In the genomic region with DNA sequence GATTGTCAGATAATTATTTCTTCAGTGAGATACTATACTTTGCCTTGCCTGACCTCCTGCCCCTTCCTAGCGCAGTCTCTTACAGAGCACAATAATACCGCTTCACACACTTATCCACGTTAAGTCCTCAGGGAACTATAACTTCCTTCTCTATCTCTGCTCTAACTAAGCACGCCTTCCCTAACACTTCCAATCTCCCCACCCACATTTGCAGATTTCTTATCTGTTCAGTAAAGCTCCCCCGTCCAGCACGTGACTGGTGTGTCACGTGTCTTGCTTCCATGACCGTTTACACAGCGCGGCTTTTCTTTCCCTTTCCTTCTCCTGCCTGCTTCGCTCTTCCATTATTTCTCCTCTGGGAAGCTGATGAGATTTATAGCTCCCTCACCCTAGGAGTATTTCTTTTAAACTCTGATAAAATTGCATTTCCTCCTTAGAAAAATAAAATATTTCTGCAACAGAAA, we compare ENCODE assay signal across 10 mouse cellular contexts. TPM values are rescaled to one million over a fixed set of nuclear protein-coding genes. Genes with fewer than 3 reads are reported as not detected.
DNase-seq lines count a peak whose midpoint lies in the region; ATAC-seq and TF ChIP-seq lines count a peak whose summit lies in the region.
"Had no signal": no experiment of that assay in that cellular context is flagged by ENCODE, and none has a peak within 500 bp of the region (broad histone marks: within the 10 kb centered on the region; RNA-seq: fewer than 3 reads in every experiment).

No protein-coding gene starts in this region.

- WGBS in lung, postnatal 0 days = 59% methylated on average over 11 of the region's 11 CpGs
- 40% methylated on average over 11 of the region's 11 CpGs for WGBS in kidney, embryonic 14.5 days

- H3K4me1 ChIP-seq in lung, postnatal 0 days (ENCODE audit: insufficient read depth, low read depth, low read length) = no peaks in the 10 kb centered on the region
- no peaks in the 10 kb centered on the region for H3K4me1 ChIP-seq in kidney, embryonic 14.5 days (ENCODE audit: control insufficient read depth, insufficient read depth, low read length)
- H3K4me1 ChIP-seq: hindbrain, embryonic 12.5 days had no signal

- no peak overlapping the region for H3K4me3 ChIP-seq in lung, postnatal 0 days (ENCODE audit: low read depth, low read length)
- peak overlapping the region; percentile 8; the same call in 1 of the 2 replicates for H3K4me3 ChIP-seq in kidney, embryonic 14.5 days (ENCODE audit: low read length)
- H3K4me3 ChIP-seq: hindbrain, embryonic 12.5 days had no signal

- no peak overlapping the region for H3K4me2 ChIP-seq in lung, postnatal 0 days (replicated peaks; ENCODE audit: low read depth, low read length)
- peak overlapping the region; percentile 21; the same call in 1 of the 2 replicates for H3K4me2 ChIP-seq in kidney, embryonic 14.5 days (replicated peaks; ENCODE audit: low read depth, low read length)
- H3K4me2 ChIP-seq: hindbrain, embryonic 12.5 days had no signal

- H3K9ac ChIP-seq in lung, postnatal 0 days (replicated peaks; ENCODE audit: low read depth) = no peak overlapping the region
- H3K9ac ChIP-seq in kidney, embryonic 14.5 days (ENCODE audit: low read depth, low read length) = no peak overlapping the region
- H3K9ac ChIP-seq: hindbrain, embryonic 12.5 days had no signal

- no peaks in the 10 kb centered on the region for H3K9me3 ChIP-seq in lung, postnatal 0 days (ENCODE audit: low read length)
- no peaks in the 10 kb centered on the region for H3K9me3 ChIP-seq in kidney, embryonic 14.5 days (ENCODE audit: control insufficient read depth, low read length)
- H3K9me3 ChIP-seq: hindbrain, embryonic 12.5 days had no signal

- TF ChIP-seq EP300 in lung, postnatal 0 days (IDR thresholded peaks at IDR 0.05) = no peak

- H3K36me3 ChIP-seq in lung, postnatal 0 days (ENCODE audit: insufficient read depth, low read length) = no peaks in the 10 kb centered on the region
- no peaks in the 10 kb centered on the region for H3K36me3 ChIP-seq in kidney, embryonic 14.5 days (ENCODE audit: control insufficient read depth, insufficient read depth, low read length)
- H3K36me3 ChIP-seq: hindbrain, embryonic 12.5 days had no signal

- no peak overlapping the region for H3K27ac ChIP-seq in lung, postnatal 0 days (ENCODE audit: low read length)
- H3K27ac ChIP-seq in kidney, embryonic 14.5 days (ENCODE audit: low read depth, low read length) = no peak overlapping the region
- H3K27ac ChIP-seq: hindbrain, embryonic 12.5 days had no signal

- peak; percentile 13 for DNase-seq in adrenal gland, adult 2 months
- no peak for DNase-seq in adrenal gland, postnatal 25 days
- peak; percentile 7 for DNase-seq in lung, postnatal 0 days (ENCODE audit: low spot score)
- DNase-seq in lung, postnatal 25 days (ENCODE audit: low spot score) = no peak
- peak; percentile 65 for DNase-seq in skeletal muscle tissue, adult 2 months (ENCODE audit: low read depth, low spot score)
- no peak for DNase-seq in layer of hippocampus, adult 9-11 months
- no peak for DNase-seq in left cerebral cortex, adult 18-20 months (ENCODE audit: low spot score in 2 of 2)
- DNase-seq: lung, postnatal 10 days had no signal

- H3K27me3 ChIP-seq in lung, postnatal 0 days (replicated peaks; ENCODE audit: insufficient read depth, low read length) = no peaks in the 10 kb centered on the region
- no peaks in the 10 kb centered on the region for H3K27me3 ChIP-seq in kidney, embryonic 14.5 days (ENCODE audit: control insufficient read depth, insufficient read depth, low read length)
- H3K27me3 ChIP-seq: hindbrain, embryonic 12.5 days had no signal

- ATAC-seq in lung, postnatal 0 days = no peak
- peak; percentile 89 for ATAC-seq in kidney, embryonic 14.5 days (ENCODE audit: low FRiP score, low TSS enrichment)

- TF ChIP-seq CTCF in lung, postnatal 0 days (IDR thresholded peaks at IDR 0.05) = no peak

RNA-seq across cellular contexts. Expression of a gene that starts 53.9 kb away (rescaled TPM):
- 10 to 100 TPM; 13.6 to 32.8 TPM for total RNA-seq in adrenal gland, adult 2 months (2021)
- polyA plus RNA-seq in adrenal gland, adult 2 months (2012; rRNA removed) = 0.53 and 0.75 TPM in 2 replicates
- total RNA-seq in adrenal gland, postnatal 25 days (2021) = 9.4 and 9.5 TPM in 2 replicates
- 2.3 and 4.5 TPM in 2 replicates for polyA plus RNA-seq in lung, postnatal 0 days (2015; fragmentation: Nextera tagmentation; extraction: Ambion mirVana)
- polyA plus RNA-seq in kidney, embryonic 14.5 days (2014; fragmentation: Nextera tagmentation; extraction: Ambion mirVana) = 0.09 TPM in 2 replicates
- under 1 TPM; 0.35 to 0.74 TPM for total RNA-seq in left cerebral cortex, adult 18-20 months (2021)
- polyA plus RNA-seq: hindbrain, embryonic 12.5 days had no signal

Comparison
In these comparisons a context has a peak if more than half of its experiments do, and no peak if none do; other contexts are left out.
1. DNase-seq: peak in adrenal gland, adult 2 months (single experiment), lung, postnatal 0 days (single experiment) and skeletal muscle tissue, adult 2 months (single experiment); none in adrenal gland, postnatal 25 days (single experiment), lung, postnatal 25 days (single experiment), layer of hippocampus, adult 9-11 months (single experiment) and left cerebral cortex, adult 18-20 months (0 of 2).